Mouse (Mus musculus): ENCODE data around the gene Arnt2. TPM values are rescaled to one million over a fixed set of nuclear protein-coding genes. Genes with fewer than 3 reads are reported as not detected.

Gene Arnt2
- total RNA-seq (2018; cell fraction: chromatin; rRNA removed) = under 1 TPM in 18 of 26 experiments, not detected in 8; 0.10 to 0.92 (median 0.25) TPM
- total RNA-seq (2018; cell fraction: cytosol; rRNA removed) = under 1 TPM; under 0.01 to 0.26 (median 0.07) TPM
- total RNA-seq (2018; cell fraction: nucleus; rRNA removed) = 1 to 10 TPM in 1 of 26 experiments, under 1 TPM in 19, not detected in 6; 0.05 to 1.2 (median 0.41) TPM
- polyA plus RNA-seq (2018) = 0.07 to 0.16 TPM (median 0.12 TPM) in 3 replicates

DNA sequence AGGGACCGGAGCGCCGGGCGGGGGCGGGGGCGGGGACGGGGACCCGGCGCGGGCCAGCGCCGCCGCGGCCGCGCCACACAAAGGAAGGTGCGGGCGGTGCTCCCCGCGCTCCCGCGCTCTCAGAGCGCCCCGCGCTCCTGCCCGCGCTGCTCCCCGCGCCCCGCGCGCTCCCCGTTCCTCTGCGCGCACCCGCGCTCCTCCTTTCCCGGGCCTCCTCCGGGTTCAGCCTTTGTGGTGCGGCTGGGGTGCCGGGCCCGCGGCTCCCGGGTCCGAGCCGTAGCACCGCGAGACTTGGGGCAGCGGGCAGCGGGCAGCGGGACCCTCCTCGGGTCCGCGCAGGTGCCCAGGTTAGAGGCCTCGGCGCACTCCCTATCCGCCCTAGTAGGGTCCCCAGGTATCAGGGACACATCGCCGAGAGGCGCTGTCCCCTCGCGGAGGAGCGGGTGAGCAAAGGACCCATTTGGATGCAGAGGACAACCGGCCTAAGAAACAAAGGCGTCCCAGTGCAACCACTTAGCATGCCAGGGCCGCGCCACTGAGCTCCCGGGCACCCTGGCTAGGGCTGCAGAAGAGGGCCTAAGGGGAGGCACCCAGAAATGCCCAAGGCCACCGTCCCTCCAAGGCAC lies at the start of gene Arnt2:
Gene Arnt2 (minus strand): TSS at position 281 of the 626 bp plus-strand sequence.
- H3K36me3 ChIP-seq (ENCODE audit: inconsistent target) = no peaks in the 10 kb centered on the region
- no peaks in the 10 kb centered on the region for H3K79me2 ChIP-seq (ENCODE audit: inconsistent target)
- H3K4me3 ChIP-seq (ENCODE audit: inconsistent target) = no peak within 1 kb of the TSS
- H3K27ac ChIP-seq = no peak within 1 kb of the TSS
- WGBS (ENCODE audit: missing documents) = 3% methylated on average over 60 of the region's 69 CpGs

DNA sequence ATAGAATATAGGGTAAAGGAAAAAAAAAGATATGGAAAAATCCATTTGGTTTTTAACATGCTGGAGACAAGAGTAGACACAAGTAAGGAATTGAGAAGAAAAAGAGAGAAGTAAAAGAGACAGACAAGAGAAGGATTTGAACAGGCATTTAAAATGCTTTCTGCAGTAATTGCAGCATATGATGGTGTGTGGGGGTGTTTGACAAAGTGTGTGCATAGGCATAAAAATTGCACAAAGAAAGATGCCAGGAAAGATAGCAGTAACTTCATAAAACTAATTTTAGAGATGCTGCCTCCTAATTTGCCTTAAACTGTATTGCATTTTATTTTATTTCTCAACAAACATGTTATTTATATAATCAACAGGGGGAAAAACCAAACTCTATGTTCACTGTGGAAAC lies 41.7 kb upstream of the Arnt2 start:
- Histone ChIP-seq H3K4me3 (ENCODE audit: inconsistent target) (no peak overlapping the region), H3K27ac (no peak overlapping the region), H3K36me3 (ENCODE audit: inconsistent target) (no peaks in the 10 kb centered on the region), H3K79me2 (ENCODE audit: inconsistent target) (no peaks in the 10 kb centered on the region)

DNA sequence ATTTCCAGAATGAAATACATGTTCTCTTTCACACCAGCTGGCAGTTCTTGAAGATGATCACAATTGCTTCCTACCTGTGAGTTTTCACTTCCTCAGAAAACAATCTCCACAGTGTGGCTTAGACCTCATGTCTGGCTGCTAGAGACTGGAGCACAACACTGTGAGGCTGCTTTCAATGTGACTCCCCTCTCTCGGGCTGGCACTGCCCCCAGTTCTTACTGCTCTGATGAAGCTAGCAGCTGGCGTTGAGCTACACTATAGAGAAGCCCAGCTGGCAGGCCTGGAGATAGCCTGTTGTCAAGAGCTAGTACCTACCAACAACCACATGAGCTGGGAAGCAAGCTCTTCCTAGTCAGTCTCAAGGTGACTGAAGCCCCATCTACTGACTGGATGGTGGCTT lies 39.1 kb upstream of the Arnt2 start:
- WGBS (ENCODE audit: missing documents) = 73% methylated on average over 2 of the region's 2 CpGs
- Histone ChIP-seq H3K36me3 (ENCODE audit: inconsistent target) (no peaks in the 10 kb centered on the region), H3K27ac (no peak overlapping the region), H3K4me3 (ENCODE audit: inconsistent target) (no peak overlapping the region), H3K79me2 (ENCODE audit: inconsistent target) (no peaks in the 10 kb centered on the region)

DNA sequence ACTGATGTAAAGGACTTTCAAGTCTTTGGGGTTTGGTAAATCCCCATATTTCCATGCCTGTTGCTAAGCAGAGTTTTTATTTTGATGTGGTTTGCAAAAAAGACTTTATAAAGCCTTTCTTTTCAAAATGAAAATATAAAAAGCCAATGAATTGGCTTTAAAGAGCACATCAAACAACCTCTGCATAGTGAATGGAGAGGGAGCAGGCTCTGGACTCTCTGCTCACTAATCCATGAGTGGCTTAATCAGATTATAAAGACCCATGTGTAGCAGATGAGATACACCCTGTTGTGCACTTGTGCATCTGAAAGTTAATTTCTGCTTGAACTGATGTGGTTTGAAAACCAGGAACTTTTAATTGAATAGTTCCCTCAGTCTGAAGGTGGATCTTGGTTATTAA lies 38.5 kb upstream of the Arnt2 start:
- H3K79me2 ChIP-seq (ENCODE audit: inconsistent target) = no peaks in the 10 kb centered on the region

DNA sequence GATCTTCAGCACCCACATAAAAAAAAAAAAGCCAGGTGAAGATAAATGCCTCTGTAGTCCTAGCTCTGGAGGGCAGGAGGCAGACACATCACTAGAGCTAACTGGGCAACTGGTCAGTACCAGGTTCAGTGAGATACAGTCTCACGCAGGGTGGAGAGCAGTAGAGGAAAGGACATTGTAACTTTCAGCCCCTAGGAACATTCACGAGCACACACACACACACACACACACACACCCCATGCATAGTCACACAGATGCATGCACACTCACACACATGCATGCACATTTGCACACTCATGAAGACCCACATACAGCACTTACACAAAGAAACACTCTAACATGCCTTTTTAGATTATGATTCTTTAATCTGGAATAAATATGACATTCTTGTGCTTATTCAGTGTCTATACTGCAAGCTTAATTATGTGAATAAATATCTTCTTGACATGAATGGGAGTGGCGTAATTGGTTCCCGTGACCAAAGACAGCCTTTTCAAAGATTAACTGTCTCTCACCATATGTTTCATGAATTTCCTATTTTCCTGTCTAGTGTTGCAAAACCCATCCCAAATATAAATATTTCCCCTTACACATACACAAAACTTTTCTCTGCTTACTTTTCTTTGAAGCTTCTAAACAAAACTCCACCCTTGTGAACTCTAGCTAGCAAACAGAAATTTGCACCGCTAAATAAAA lies 37.9 kb upstream of the Arnt2 start:
- Histone ChIP-seq H3K36me3 (ENCODE audit: inconsistent target) (no peaks in the 10 kb centered on the region), H3K79me2 (ENCODE audit: inconsistent target) (no peaks in the 10 kb centered on the region), H3K4me3 (ENCODE audit: inconsistent target) (no peak overlapping the region), H3K27ac (no peak overlapping the region)
- 90% methylated on average over 5 of the region's 5 CpGs for WGBS (ENCODE audit: missing documents)

More for the DNA sequence above, 38.5 kb upstream of the Arnt2 start:
- Histone ChIP-seq H3K4me3 (ENCODE audit: inconsistent target) (no peak overlapping the region), H3K36me3 (ENCODE audit: inconsistent target) (no peaks in the 10 kb centered on the region), H3K27ac (no peak overlapping the region)

DNA sequence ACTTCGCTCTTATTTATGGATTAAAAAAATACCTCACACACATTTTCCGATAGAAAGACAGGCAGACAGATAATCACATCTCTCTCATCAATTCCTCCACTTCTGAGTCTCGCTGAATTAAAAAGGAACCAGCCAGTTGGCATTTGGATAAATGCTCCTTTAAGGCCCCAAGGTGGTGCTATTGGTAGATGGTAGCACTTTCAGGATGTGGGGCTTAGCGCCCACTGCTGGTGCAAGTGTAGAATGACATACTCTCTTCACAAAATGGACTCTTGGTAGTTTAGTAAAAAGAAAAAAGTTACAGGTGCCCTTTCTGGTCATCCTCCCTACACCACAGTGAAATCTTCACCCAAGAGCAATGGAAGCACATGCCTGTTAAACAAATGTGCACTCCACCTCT lies 37.1 kb upstream of the Arnt2 start:
- no peaks in the 10 kb centered on the region for H3K36me3 ChIP-seq (ENCODE audit: inconsistent target)
- WGBS (ENCODE audit: missing documents) = 32% methylated on average over 4 of the region's 4 CpGs
- H3K27ac ChIP-seq = no peak overlapping the region
- no peaks in the 10 kb centered on the region for H3K79me2 ChIP-seq (ENCODE audit: inconsistent target)
- no peak overlapping the region for H3K4me3 ChIP-seq (ENCODE audit: inconsistent target)

DNA sequence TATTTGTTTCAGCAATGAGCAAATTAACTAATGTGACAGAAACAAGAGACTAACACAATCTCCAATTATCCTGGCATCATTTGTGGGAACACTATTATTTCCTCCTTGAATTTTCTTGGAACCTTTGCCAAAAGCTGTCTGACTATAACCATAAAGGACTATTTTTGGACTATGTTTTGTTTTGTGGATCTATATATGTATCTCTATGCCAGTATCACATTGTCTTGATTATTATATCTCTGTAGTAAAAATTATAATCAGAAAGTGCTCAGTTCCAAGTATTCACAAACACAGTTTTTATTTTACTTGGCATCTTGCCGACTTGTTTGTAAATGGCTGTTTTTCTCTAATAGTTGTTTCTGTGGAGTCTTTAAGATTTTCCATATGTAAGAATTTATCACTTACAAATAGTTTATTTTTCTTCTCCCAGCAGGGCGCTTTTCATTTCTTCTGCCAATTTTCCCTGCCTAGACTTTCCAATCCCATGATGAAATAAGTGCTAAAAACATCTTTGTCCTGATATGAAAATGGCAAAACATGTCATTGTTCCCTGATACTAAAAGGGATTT lies 32.5 kb upstream of the Arnt2 start:
- no peaks in the 10 kb centered on the region for H3K79me2 ChIP-seq (ENCODE audit: inconsistent target)
- no peaks in the 10 kb centered on the region for H3K36me3 ChIP-seq (ENCODE audit: inconsistent target)
- H3K4me3 ChIP-seq (ENCODE audit: inconsistent target) = no peak overlapping the region
- 90% methylated on average over 2 of the region's 2 CpGs for WGBS (ENCODE audit: missing documents)
- no peak overlapping the region for H3K27ac ChIP-seq

DNA sequence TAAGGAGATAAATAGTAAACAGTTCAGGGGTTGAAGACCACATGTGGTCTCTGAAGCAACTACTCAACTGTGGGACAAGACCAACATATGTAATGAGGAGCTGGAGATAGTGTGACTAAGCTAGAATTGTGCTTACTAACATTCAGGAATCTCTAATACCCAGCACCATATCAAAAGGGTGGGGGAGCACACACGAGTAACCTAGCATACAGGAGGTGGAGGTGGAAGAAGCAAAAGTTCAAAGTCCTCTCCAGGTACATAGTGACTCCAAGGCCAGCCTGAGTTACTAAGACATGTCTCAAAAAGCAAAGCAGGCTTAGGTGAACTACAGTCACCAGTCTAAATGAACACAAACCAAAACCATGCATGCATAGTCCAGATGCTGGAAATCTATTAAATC lies 29.6 kb upstream of the Arnt2 start:
- no peak overlapping the region for H3K4me3 ChIP-seq (ENCODE audit: inconsistent target)
- H3K27ac ChIP-seq = no peak overlapping the region
- H3K36me3 ChIP-seq (ENCODE audit: inconsistent target) = no peaks in the 10 kb centered on the region
- WGBS (ENCODE audit: missing documents) = 64% methylated on average over 1 of the region's 1 CpGs
- no peaks in the 10 kb centered on the region for H3K79me2 ChIP-seq (ENCODE audit: inconsistent target)

DNA sequence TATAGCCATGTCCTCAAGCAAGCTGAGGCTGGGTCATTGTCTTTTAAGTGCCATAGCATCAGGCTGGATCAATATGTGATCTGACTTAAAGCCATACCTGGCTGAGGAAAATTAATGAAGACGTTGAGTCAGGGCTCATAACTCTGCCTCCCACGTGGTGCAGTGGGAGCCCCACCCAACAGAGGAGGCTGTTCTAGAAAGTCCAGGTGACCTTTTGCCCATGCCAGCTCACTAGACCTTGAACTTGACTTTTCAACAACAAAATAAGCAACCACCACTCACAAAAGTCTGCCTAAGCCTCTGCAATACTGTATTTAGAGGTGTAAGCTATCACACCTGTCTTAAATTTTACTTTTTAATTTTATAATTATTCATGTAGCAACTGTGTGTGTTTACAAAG lies 24.9 kb upstream of the Arnt2 start:
- Histone ChIP-seq H3K27ac (no peak overlapping the region), H3K79me2 (ENCODE audit: inconsistent target) (no peaks in the 10 kb centered on the region), H3K36me3 (ENCODE audit: inconsistent target) (no peaks in the 10 kb centered on the region), H3K4me3 (ENCODE audit: inconsistent target) (no peak overlapping the region)
- WGBS (ENCODE audit: missing documents) = 79% methylated on average over 2 of the region's 2 CpGs

DNA sequence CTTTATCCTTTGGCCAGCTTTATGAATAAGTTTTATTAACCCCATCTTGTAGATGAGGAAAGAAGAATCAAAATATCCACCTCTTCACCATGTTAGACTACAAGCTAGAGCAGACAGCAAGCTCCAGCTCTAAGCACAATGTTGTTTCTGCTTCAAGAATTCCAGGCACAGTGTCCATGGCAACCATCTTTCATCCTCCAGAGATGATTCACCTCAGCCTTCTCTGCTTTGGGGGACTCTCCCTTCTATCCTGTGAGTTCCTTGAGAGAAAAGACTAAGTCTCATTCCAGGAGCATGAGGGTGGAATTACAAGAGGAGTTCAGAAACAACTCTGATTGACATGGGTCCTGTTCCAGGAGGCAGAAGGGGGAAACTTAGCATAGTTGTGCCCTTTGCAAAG lies 22.2 kb upstream of the Arnt2 start:
- Histone ChIP-seq H3K27ac (no peak overlapping the region), H3K4me3 (ENCODE audit: inconsistent target) (no peak overlapping the region), H3K79me2 (ENCODE audit: inconsistent target) (no peaks in the 10 kb centered on the region), H3K36me3 (ENCODE audit: inconsistent target) (no peaks in the 10 kb centered on the region)

DNA sequence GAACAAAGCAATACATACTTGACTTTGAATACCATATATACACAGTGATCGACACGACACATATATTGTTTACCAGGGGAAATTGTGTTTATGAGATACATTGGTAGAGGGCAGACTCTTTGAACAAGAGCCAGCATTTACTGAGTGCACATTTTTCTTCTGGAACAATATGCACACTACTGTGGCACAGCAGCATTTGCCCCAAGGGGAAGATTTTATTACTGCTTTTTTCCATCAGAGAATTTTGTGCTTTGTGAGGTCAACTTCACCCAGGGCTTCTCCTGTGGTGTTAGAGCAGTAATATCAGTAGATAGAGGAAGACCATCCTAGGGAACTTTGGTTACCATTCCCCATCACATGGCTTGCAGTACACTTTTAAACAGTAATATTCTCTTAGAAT lies 17.2 kb upstream of the Arnt2 start:
- H3K27ac ChIP-seq = no peak overlapping the region
- no peaks in the 10 kb centered on the region for H3K79me2 ChIP-seq (ENCODE audit: inconsistent target)
- no peaks in the 10 kb centered on the region for H3K36me3 ChIP-seq (ENCODE audit: inconsistent target)
- H3K4me3 ChIP-seq (ENCODE audit: inconsistent target) = no peak overlapping the region
- 86% methylated on average over 2 of the region's 2 CpGs for WGBS (ENCODE audit: missing documents)

DNA sequence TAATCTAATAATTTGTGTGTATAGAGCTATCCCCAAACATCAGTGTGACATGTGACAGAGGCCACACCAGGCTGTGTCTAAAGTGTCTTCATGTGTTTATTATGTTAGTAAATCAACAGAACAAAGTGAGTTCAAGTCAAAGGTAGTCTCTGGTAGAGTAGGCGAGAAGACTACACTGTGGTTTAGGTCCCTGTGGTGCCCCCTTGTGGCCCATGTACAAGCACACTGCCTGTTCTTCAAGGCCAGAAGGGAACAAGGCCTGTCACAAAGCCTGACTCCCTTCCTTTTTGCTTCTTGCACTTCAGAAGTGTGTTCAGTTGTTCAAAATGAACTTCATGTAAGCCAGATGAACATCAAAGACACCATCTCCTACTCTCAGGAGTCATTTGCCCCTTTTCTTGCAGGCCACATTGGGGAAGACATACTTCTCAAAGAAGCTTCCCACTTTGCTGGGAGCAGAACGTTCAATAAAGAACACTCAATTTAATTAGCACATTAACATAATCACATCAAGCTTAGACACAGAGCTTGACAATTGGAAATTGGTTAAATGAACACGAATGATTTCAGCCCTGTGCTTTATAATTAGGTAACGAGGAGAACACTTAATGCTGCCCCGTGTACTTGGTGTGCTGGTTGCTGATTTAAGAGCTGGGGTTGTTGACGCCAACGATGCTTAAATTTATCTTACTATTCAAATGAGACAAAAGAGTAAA lies 14.9 kb upstream of the Arnt2 start:
- H3K79me2 ChIP-seq (ENCODE audit: inconsistent target) = no peaks in the 10 kb centered on the region
- WGBS (ENCODE audit: missing documents) = 89% methylated on average over 7 of the region's 7 CpGs
- H3K27ac ChIP-seq = no peak overlapping the region
- no peaks in the 10 kb centered on the region for H3K36me3 ChIP-seq (ENCODE audit: inconsistent target)
- H3K4me3 ChIP-seq (ENCODE audit: inconsistent target) = no peak overlapping the region

DNA sequence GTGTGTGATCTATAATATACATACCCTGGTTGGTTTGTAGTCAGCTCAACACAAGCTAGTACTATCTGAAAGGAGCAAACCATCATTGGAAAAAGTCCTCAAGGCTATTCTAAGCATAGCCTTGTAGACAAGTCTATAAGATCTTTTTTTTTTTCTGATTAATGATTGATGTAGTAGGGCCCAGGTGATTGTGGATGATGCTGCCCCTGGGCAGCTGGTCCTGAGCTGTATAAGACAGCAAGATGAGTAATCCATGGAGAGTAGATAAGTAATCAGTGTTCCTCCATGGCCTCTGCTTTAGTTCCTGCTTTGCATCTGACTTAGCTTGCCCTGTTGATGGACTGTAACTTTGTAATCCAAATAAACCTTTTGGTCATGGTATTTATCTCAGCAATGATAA lies 11.8 kb upstream of the Arnt2 start:
- Histone ChIP-seq H3K27ac (no peak overlapping the region), H3K79me2 (ENCODE audit: inconsistent target) (no peaks in the 10 kb centered on the region), H3K36me3 (ENCODE audit: inconsistent target) (no peaks in the 10 kb centered on the region), H3K4me3 (ENCODE audit: inconsistent target) (no peak overlapping the region)

DNA sequence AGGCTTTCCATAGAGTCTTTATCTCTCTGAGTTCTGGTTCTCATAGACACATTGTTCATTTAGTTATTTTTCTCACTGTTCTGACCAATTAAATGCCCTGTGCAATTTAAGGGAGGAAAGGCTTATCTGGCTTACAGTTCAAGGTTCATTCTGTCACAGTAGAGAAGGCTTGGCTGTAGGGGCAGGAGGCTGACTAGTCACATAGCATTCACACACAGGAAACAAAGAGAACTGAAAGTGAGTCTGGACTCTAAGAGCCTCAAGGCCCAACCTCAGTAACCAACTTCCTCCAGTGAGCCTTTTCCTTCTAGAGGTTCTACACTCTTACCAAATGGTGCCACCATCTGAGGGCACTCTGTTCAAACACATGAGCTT lies 11.3 kb upstream of the Arnt2 start:
- Histone ChIP-seq H3K36me3 (ENCODE audit: inconsistent target) (no peaks in the 10 kb centered on the region), H3K79me2 (ENCODE audit: inconsistent target) (no peaks in the 10 kb centered on the region), H3K27ac (no peak overlapping the region), H3K4me3 (ENCODE audit: inconsistent target) (no peak overlapping the region)

Data from macrophage (primary cell).